Mouse (Mus musculus) erythroid progenitor cell, adult 5-6 weeks (primary cell): ENCODE measurements around the gene Synpo2. TPM values are rescaled to one million over a fixed set of nuclear protein-coding genes. Genes with fewer than 3 reads are reported as not detected.

Source experiments
- ATAC-seq: replicated peaks from 2 replicates; pipeline ENCODE4 v1.8.0; 2016; ENCODE audit warnings: moderate number of reproducible peaks, mild to moderate bottlenecking, moderate TSS enrichment, inconsistent platforms; ENCODE audit not compliant: poor library complexity, low FRiP score, severe bottlenecking
- total RNA-seq, 2 experiments: library from RNA; stranded (forward) in 1 of 2; stranded (reverse) in 1 of 2; fragments of 150-400 nt in 1 of 2; fragments of 186-747, 209-891 nt in 1 of 2; gene quantifications; 2 replicates each; pipeline versions ENCODE4 v1.2.3 to v1.2.4; 2015 to 2017; ENCODE audit warnings: low replicate concordance in 2 of 2

Synpo2 gene
- total RNA-seq, 2 experiments from 2014 or later: under 0.01 to 0.15 TPM

DNA sequence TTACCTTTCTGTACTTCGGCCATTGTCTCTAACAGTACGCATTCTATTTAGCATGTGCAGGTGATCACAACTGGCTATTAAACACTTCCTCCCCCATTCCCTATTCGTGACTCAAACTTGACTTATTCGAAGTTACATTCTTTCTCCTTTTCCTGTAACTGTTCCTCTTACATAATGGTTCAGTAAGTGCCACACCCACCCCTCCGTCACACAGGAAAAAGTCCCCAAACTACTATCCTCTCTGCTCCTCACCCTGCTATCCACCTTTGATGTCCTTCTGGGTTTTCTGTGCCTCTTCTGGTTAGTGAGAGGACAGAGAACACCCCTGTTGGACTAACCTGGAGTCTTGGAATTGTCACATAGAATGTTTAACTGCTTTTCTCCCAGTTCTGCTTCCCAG is 28.6 kb downstream of the Synpo2 start:
- no peak for ATAC-seq

DNA sequence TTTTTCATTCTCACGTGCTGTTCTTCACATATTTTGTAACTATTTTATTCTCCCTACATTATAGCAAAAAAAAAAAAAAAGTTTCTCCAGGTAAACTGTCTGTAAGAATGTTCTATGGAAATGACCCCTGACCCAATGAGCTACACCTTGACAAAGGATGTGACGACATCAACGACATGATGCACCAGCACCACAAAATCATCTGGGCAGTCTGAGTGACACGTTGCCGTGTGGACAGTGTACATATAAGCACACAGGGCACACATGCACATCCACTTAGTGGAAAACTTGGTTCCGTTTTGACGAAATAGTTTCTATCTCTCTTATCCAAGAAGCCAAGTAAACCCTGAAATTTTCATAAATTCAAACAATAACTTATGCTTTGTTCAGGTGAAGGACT is 30.5 kb downstream of the Synpo2 start:
- no peak for ATAC-seq

DNA sequence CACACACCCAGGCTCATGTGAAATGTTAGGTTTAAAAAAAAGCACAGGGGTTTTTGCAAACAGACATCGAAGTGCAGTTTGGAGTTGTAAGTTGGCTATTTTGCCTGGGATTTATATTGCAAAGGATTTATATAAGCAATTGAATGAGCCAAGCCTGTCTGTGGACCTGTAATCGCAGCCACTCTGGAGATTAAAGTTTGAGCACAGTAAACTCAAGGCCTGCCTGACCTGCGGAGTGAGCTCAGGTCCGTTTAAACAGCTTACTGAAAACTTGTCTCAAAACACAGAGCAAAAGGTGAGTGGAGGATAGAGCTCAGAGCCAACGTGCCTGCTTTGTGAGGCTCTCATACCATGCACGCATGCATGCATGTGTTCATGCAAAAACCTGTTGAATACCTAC is 30.9 kb downstream of the Synpo2 start:
- no peak for ATAC-seq

DNA sequence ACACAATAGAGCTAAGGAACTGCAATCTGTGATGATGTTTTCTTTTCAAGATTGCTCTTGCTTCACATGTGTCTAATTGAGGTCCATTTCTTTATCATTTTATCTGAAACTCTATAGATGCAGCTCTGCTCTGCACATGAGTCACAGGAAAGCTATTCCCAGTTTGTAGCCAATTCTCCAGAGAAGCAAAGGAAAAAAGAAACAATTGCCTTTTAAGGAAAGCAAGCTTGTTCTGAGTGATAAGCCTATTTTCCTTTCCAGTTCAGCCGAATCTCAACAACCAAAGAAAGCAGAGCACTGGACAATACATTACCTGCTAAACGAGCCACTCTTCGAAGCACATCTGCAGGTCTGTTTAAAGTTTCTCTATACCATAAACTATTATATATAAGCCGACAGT is 31.3 kb downstream of the Synpo2 start:
- ATAC-seq: no peak

DNA sequence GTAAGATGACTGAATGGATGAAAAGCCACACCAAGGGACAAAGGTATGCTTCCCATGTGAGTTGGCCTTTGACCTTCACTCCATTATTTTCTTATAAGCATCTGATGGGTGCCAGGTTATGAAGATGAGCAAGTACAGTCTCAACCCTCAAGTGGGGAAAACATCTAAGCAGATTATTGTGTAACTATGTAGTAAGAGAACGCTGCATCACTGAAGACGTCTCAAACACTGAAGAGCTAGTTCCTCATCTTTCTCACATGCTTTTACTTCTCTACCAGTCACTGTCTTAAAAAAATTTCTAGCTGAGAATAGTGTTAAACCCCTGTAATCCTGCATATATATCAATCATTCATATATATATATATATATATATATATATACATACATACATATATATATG is 34.2 kb downstream of the Synpo2 start:
- ATAC-seq: no peak

DNA sequence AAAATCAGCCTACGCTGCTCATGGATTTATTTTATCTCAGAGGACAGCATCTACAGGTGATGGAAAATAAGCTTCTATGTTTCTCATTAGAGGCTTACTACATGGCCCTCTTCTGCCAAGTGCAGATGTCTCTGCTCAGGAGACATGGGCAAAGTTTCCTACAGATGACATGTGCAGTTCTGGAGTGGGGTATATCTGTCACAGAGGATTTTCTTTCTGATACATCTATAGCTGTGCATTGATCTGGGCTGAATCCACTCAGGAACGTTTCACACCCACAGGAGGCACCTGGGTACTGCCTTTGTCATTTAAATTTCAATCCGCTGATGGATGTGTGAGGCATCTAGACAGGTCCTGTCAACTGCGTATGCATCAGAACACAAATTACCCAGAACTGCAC is 42.2 kb downstream of the Synpo2 start:
- no peak for ATAC-seq

DNA sequence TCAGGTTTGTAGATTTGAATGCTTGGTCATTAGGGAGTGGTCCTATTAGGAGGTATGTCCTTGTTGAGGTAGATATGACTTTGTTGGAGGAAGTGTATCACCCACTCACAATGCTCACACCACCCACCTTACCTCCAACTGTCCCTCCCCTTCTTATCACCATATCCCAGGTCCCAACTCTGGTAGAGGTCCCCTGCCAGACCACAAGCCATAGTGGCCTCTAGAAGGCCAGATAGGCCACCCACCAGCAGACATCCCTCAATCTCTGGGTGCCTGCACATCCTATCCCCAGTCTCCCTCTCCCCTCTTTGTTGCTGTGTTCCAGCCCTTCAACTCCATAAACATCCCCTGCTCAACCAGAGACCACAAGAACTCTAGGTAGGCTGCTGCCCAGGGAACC is 44.3 kb downstream of the Synpo2 start:
- ATAC-seq: no peak

DNA sequence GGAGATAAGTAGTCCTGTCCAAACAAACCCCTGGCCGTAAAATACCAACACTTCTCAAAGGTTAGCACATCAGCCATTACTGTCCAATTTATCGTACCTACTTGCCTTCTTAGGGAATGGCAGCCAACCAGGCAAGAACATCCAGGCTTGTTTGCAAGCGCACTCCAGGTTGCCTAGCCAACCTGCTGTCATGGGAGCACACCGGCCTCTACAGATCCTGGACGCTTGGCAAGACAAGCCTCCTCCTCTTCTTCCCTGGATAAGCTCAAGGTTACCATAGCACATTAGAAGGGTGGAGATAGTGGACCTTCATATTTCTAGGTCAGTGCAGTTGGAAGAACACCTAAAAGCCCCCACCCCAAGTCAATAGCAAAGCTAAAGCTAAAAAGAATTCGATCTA is 45.6 kb downstream of the Synpo2 start:
- ATAC-seq: no peak

DNA sequence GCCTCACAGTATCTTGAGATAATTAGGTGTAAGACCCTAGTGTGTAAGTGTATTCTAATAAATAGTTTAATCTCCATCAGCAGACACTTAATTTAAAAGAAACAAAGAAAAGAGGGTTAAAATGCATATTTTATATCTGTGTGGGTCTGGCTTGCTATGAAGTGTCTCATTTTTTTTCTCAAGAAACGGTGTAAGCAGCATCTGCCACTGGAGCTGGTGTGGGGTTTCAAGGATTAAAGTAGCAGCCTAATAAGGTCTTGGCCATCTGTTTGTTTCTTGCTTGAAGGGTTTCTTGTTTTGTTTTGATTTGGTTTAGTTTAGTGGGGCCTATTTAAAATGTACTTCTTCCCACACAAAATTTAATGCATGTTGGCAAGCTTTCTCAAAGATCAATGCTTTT is 46.1 kb downstream of the Synpo2 start:
- ATAC-seq: no peak

DNA sequence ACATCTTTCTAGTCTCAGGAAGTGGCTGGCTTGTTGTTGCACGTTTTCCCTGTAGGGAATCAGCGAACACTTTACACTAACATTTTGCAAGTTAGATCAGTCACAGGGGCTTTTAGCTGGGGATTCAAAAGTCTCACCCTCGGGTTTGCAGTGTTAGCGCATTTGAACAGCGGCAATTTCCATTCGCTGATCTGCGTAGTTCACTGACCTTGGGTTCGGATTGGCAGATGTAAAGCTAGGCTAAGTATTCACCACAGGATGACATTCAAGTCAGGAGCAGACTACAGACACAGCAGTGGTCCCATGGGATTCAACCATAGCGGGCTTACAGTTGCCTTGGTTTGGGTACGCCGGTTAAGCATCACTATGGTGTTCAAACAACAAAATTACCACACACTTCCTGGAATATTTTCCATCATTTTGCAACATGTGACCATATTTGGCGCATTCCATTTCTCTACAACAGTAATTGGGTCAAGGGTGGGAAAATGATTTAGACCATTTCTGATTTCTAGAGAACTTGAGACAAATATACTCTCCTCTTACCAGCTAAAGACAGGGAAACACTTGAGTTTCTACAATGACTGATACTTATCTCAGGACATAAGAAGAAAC is 47.2 kb downstream of the Synpo2 start:
- no peak for ATAC-seq

DNA sequence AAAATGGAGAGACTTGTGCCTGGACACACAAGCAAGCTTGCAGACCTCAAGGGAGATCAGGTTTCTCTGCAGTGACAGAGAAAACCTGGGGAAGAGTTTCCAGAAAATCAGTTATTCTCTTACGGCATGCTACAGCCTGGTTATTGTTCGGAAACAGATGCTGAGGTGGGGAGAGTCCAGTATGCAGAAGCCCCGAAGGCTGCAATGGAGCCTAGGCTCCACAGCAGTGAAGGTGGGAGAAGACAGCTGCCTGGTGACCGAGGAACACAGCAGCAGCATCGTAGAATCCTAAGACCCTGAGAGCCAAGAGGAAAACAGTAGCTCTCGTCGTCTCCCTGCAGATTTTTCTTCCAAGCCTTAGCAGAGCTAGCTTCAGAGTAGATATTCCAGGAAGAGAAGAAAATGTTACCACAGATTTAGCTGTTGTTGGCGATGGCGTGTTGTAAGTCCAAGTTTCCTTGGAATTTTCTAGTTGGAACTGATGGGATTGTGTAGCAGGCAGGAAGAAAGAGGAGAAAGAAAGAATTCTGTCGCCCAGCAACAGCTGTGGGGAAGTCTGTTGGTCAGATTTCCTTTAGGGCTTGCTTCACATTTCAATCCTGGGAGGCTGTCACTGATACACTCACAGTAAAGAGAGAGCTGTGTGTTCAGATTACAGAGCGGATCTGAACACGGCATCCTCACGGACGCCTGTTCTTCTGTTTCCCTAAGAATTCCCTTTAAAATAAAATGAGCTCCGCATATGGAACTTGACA is 48.4 kb downstream of the Synpo2 start:
- no peak for ATAC-seq

DNA sequence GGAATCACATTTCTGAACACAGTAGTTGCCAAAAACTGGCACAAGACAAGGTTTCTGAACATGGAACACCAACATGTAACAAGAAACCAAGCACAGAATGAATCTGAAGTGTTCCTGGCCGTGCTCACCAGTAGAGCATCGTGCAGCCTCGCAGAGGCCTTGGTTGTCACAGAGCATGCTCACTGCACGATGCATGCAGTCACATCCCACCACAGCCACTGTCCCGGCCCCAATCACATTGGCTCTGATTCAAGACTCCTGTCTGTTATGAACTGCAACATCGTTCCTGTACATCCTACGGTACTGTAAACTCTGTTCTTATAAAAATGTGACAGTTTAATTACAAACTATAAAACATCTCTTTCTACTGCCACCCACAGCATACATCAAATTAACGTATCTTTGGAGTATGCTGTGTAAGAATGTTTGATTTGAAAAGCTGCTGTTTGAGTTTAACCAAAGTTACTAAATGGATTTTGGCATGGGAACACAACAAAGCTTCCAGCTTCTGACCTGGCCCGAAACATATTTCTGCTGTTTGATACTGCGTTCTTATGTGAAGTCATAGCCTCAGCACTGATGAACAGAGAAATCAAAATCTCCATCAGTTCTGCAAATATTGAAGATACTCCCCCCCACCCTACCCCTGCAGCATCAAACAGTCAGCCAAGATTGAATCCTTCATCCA is 50.6 kb downstream of the Synpo2 start:
- no peak for ATAC-seq

DNA sequence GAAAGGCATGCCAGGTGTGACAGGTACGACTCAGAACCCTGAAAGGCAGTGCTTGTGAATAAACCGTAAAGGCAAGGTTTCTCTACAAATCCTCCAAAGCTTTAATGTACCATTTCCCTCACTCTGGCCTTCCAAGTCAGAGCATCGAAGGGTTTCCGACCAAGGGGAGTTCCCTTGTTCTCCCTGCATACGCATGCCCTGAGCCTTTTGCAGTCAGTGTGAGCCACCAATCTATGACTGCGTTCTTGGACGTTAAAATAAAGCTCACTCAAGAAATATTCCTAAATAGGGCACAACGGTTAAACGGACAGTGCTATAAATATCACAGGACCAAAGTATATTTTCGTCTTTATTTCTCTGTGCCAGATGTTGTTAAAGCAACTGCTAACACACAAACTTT is 51.7 kb downstream of the Synpo2 start:
- ATAC-seq: no peak

DNA sequence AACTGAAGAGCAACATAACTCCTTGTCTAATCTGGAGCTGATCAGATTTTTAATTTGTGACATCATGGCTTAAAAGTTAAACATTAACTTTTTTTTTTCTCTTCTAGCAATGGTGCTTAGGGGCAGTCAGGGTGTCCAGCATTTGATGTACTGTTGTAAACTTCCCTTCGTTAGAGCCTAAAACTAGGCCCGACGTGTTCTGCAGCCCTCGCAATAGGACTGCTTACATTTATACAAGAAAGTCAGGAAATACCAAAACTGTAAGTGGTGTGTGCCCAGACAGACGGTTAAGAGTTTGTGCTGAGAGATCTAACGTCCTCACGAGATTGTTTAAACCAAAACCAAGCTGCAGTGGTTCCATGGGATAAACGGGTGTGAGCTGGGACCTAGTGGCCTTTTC is 56.4 kb downstream of the Synpo2 start:
- no peak for ATAC-seq

DNA sequence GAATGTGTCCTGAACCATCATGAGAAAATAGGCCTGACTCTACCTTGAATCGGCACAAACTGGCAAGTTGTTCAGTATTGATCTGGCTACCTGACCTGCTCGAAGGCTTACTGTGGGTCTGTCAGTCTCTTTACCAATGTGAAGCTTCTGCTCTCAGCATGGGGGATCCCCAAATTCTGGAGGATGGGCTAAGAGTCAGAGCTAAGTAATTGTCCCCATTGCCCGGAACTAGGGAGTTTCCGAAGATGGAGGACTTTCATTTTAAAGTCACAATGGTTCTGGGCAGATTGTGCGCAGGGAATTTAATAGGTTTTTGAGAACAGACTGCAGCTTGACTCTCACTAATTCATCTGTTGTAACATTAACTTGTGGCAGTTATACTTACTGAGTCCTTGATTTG is 56.9 kb downstream of the Synpo2 start:
- no peak for ATAC-seq

DNA sequence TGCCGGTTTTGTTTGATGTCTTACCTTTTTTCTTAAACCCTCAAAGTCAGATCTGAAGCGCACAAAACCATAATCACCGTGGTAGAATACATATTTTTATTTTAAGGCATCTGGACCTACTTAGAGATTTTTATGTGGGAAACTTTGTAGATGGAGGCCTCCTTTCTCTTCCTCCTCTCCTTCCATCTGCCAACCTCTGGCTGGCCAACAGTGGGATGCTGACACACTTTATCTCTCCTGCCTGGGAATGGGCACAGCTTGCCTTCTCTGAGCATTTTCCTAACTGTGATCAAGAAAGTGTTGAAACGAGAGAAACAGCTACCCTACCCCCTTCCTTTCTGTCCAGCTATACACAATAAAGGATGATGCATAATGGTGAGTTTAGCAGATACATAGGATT is 57.5 kb downstream of the Synpo2 start:
- no peak for ATAC-seq

DNA sequence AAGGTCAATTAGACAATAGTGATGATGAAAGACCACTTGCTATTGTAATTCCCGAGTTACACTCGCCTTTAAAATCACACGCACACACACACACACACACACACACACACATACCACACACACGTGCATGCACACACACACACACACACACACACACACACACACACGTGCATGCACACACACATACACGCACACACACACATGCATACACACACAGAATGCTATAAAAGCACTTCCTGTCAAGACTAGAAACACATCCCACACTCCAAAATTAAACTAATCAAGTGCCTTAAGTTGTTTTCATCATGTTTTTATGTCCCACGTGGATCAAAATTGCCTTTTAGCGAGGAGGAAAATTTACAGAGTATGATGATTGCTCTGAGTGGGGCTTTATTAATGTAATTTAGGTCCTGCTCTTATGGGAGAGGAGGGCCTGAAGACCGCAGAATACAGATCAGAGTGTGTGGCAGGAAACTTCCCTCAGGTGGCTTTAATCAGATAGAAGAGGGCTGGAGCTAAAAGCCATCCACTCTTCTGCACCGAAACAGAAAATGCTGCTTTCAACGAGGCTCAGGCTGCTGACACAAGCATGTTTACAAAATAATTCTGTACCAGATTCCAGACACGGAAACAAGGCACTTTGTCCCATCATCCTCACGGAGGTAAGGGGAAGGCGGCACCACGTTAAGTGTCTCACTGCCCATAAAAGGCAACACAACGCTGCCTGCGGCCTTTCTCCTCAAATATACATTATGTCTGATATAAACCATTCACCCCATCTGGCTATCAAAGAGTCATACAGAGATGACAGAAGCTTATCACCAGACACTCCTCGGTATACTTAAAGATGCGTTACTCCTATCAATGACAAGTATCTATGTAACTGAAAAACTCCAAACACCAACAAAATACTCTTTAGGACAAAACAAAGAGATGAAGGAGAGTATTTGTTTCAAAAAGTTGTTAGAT is 59.3 kb downstream of the Synpo2 start:
- no peak for ATAC-seq

DNA sequence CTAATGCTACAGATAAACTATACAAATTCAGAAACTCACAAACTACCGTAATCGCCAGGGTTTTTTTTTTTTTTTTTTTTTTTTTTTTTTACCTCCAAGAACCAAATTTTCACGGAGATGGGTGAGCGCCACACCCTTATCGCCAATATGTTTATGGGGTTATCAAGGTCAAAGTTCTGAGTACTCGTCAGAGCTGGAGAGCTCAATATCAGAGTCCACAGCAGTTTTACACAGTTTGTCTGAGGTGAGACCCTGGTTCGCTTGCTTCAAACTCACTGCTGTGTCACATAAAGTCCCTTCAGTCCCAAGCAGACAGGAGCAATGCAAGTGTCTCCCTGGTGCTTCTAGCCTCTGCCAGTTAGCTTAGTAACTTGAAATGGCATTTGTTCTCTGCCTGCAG is 60.8 kb downstream of the Synpo2 start:
- ATAC-seq: peak; percentile 67

DNA sequence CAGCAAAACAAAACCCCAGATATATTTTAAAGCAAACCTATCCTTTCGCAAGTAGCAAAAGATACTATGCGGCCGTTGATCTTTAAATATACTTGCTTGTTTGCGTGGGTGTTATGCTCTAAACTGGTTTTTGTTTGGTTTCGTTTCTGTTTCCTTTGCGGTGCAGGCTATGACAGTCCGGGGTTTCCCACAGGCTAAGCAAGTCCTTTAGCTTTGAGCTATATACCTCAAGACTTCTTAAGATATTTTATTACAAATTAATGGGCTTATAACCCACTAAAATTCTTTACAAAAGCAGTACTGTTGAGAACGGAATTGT is 61.6 kb downstream of the Synpo2 start:
- no peak for ATAC-seq
